In the genomic region with DNA sequence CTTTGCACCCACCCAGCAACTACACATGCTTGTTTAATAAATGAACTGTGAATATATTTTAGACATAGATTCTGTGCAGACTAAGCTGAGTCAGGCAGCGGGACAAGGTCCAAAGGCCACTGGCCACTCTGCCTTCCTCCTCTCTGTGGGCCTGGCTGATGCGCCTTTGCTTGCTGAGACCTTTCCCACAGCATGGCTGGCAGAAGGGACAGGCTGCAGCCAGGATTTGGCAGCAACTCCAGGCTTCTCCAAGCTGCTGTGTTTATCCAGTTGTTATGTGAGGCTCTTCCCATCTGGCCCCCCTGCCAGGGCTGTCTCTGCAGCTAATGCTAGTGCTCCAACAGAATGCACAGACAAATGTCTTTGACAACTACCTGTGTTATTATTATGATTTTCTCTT, we compare ENCODE assay signal across 19 mouse cellular contexts.
DNase-seq lines count a peak whose midpoint lies in the region; ATAC-seq and TF ChIP-seq lines count a peak whose summit lies in the region.
"Had no signal": no experiment of that assay in that cellular context is flagged by ENCODE, and none has a peak within 500 bp of the region (broad histone marks: within the 10 kb centered on the region; RNA-seq: fewer than 3 reads in every experiment).

No protein-coding gene starts in this region.

- H3K9ac ChIP-seq in forebrain, postnatal 0 days: no peak overlapping the region
- H3K9ac ChIP-seq in forebrain, embryonic 12.5 days: no peak overlapping the region
- H3K9ac ChIP-seq in liver, adult 2 months (ENCODE audit: low read depth, low read length): no peak overlapping the region
- H3K9ac ChIP-seq in liver, embryonic 12.5 days: no peak overlapping the region
- H3K9ac ChIP-seq: embryonic facial prominence, embryonic 12.5 days; forebrain, embryonic 13.5 days; limb, embryonic 12.5 days; neural tube, embryonic 12.5 days had no signal

- DNase-seq in forebrain, postnatal 0 days: peak; percentile 30
- DNase-seq in liver, adult 2 months (ENCODE audit: extremely low read depth, low read depth, low spot score): peak; percentile 81
- peak; percentile 14 for DNase-seq in right cerebral cortex, postnatal 14 days
- no peak for DNase-seq in right cerebral cortex, postnatal 4 days
- peak; percentile 33 to 54 for DNase-seq in kidney, postnatal 4 days
- no peak for DNase-seq in thymus, postnatal 25 days
- DNase-seq: adrenal gland, adult 2 months; B cell, adult 2 months; cerebellum, postnatal 25 days; heart, postnatal 36 days had no signal

- no peak overlapping the region for H3K4me2 ChIP-seq in forebrain, postnatal 0 days (ENCODE audit: low read depth)
- no peak overlapping the region for H3K4me2 ChIP-seq in forebrain, embryonic 12.5 days
- H3K4me2 ChIP-seq in liver, embryonic 12.5 days: no peak overlapping the region
- H3K4me2 ChIP-seq: embryonic facial prominence, embryonic 12.5 days; forebrain, embryonic 13.5 days; heart, embryonic 11.5 days; limb, embryonic 12.5 days; neural tube, embryonic 12.5 days had no signal

- no peak for TF ChIP-seq POLR2A in liver, adult 2 months (IDR thresholded peaks at IDR 0.05; ENCODE audit: extremely low read depth, insufficient read depth, low read length)

- no peak for TF ChIP-seq CTCF in forebrain, postnatal 0 days (IDR thresholded peaks at IDR 0.05; ENCODE audit: low read depth)
- no peak for TF ChIP-seq CTCF in liver, adult 2 months (IDR thresholded peaks at IDR 0.05; ENCODE audit: low read depth, low read length)

- no peaks in the 10 kb centered on the region for H3K4me1 ChIP-seq in forebrain, postnatal 0 days (ENCODE audit: insufficient read depth)
- H3K4me1 ChIP-seq in forebrain, embryonic 12.5 days: no peaks in the 10 kb centered on the region
- no peaks in the 10 kb centered on the region for H3K4me1 ChIP-seq in liver, adult 2 months (ENCODE audit: control insufficient read depth, insufficient read depth, low read length)
- H3K4me1 ChIP-seq in liver, embryonic 12.5 days: no peaks in the 10 kb centered on the region
- H3K4me1 ChIP-seq: embryonic facial prominence, embryonic 12.5 days; forebrain, embryonic 13.5 days; limb, embryonic 12.5 days; neural tube, embryonic 12.5 days had no signal

- H3K36me3 ChIP-seq in forebrain, postnatal 0 days (ENCODE audit: insufficient read depth): no peaks in the 10 kb centered on the region
- no peaks in the 10 kb centered on the region for H3K36me3 ChIP-seq in forebrain, embryonic 12.5 days (replicated peaks)
- no peaks in the 10 kb centered on the region for H3K36me3 ChIP-seq in liver, adult 2 months (ENCODE audit: control insufficient read depth, insufficient read depth, low read length)
- H3K36me3 ChIP-seq in liver, embryonic 12.5 days: no peaks in the 10 kb centered on the region
- H3K36me3 ChIP-seq: embryonic facial prominence, embryonic 12.5 days; limb, embryonic 12.5 days; neural tube, embryonic 12.5 days had no signal

- ATAC-seq in forebrain, postnatal 0 days: peak; percentile 25; the same call in 1 of the 2 replicates
- no peak for ATAC-seq in forebrain, embryonic 12.5 days (ENCODE audit: low FRiP score)
- no peak for ATAC-seq in liver, embryonic 12.5 days
- ATAC-seq: forebrain, embryonic 13.5 days; midbrain, embryonic 16.5 days had no signal

- WGBS in forebrain, postnatal 0 days: 80% methylated on average over 2 of the region's 2 CpGs
- 84% methylated on average over 2 of the region's 2 CpGs for WGBS in forebrain, embryonic 12.5 days
- WGBS in liver, adult 2 months: 5% methylated on average over 2 of the region's 2 CpGs
- 63% methylated on average over 2 of the region's 2 CpGs for WGBS in liver, embryonic 12.5 days (ENCODE audit: insufficient replicate concordance)

- H3K27ac ChIP-seq in forebrain, postnatal 0 days (ENCODE audit: low read depth, low read length): no peak overlapping the region
- no peak overlapping the region for H3K27ac ChIP-seq in forebrain, embryonic 12.5 days
- H3K27ac ChIP-seq in liver, adult 2 months (replicated peaks; ENCODE audit: insufficient read depth, low read depth, low read length): no peak overlapping the region
- no peak overlapping the region for H3K27ac ChIP-seq in liver, embryonic 12.5 days
- H3K27ac ChIP-seq: embryonic facial prominence, embryonic 12.5 days; forebrain, embryonic 13.5 days; limb, embryonic 12.5 days; macrophage; neural tube, embryonic 12.5 days had no signal

- H3K27me3 ChIP-seq in forebrain, postnatal 0 days (ENCODE audit: insufficient read depth, low read length): no peaks in the 10 kb centered on the region
- no peaks in the 10 kb centered on the region for H3K27me3 ChIP-seq in forebrain, embryonic 12.5 days
- H3K27me3 ChIP-seq in liver, adult 2 months (ENCODE audit: control insufficient read depth, insufficient read depth, low read length): no peaks in the 10 kb centered on the region
- no peaks in the 10 kb centered on the region for H3K27me3 ChIP-seq in liver, embryonic 12.5 days (replicated peaks)
- H3K27me3 ChIP-seq: embryonic facial prominence, embryonic 12.5 days; forebrain, embryonic 13.5 days; limb, embryonic 12.5 days; neural tube, embryonic 12.5 days had no signal

- no peaks in the 10 kb centered on the region for H3K79me2 ChIP-seq in liver, adult 2 months (ENCODE audit: control insufficient read depth, insufficient read depth, low read length)

- H3K4me3 ChIP-seq in forebrain, postnatal 0 days (ENCODE audit: low read depth, low read length): no peak overlapping the region
- H3K4me3 ChIP-seq in forebrain, embryonic 12.5 days (replicated peaks): no peak overlapping the region
- H3K4me3 ChIP-seq in liver, adult 2 months (ENCODE audit: insufficient read depth, low read depth, low read length): no peak overlapping the region
- no peak overlapping the region for H3K4me3 ChIP-seq in liver, embryonic 12.5 days
- H3K4me3 ChIP-seq: embryonic facial prominence, embryonic 12.5 days; forebrain, embryonic 13.5 days; limb, embryonic 12.5 days; neural tube, embryonic 12.5 days had no signal

- H3K9me3 ChIP-seq in forebrain, postnatal 0 days (ENCODE audit: low read length): no peaks in the 10 kb centered on the region
- H3K9me3 ChIP-seq in forebrain, embryonic 12.5 days: no peaks in the 10 kb centered on the region
- H3K9me3 ChIP-seq in liver, embryonic 12.5 days (replicated peaks): no peaks in the 10 kb centered on the region
- H3K9me3 ChIP-seq: embryonic facial prominence, embryonic 12.5 days; forebrain, embryonic 13.5 days; limb, embryonic 12.5 days; neural tube, embryonic 12.5 days had no signal

Comparison
In these comparisons a context has a peak if more than half of its experiments do, and no peak if none do; other contexts are left out.
1. DNase-seq: peak in forebrain, postnatal 0 days (single experiment), liver, adult 2 months (single experiment), right cerebral cortex, postnatal 14 days (single experiment) and kidney, postnatal 4 days (2 of 2); none in right cerebral cortex, postnatal 4 days (single experiment) and thymus, postnatal 25 days (single experiment).